Mouse (Mus musculus) liver, embryonic 14 days (tissue): ENCODE data around the gene Gm14326. TPM values are rescaled to one million over a fixed set of nuclear protein-coding genes. Genes with fewer than 3 reads are reported as not detected.

Experiments used
- polyA plus RNA-seq: library from polyadenylated mRNA; depleted of rRNA; stranded (reverse); fragments of >200 nt; gene quantifications from 2 replicates; pipeline ENCODE4 v1.2.3, GENCODE M21; 2012; rRNA removed

Gene Gm14326
- 2.1 and 2.5 TPM in 2 replicates for polyA plus RNA-seq

GRCm38 (mm10) chr2:177957145-177957544, at the start of gene Gm14326:
TSS of gene Gm14326 (minus strand) at chr2:177957297.

GRCm38 (mm10) chr2:177925563-177926103, 31.5 kb downstream of the Gm14326 start, which contains the start of gene Zfp972:
TSS of gene Zfp972 (minus strand) at chr2:177925613.

GRCm38 (mm10) chr2:177897046-177897578, 60.0 kb downstream of the Gm14326 start, which contains the start of gene Gm14327:
TSS of gene Gm14327 (plus strand) at chr2:177897096.

Other genes with a start within 250 kb of the Gm14326 start
- 0.80 and 1.0 TPM in 2 replicates for gene Gm14322, start 198.0 kb downstream of the Gm14326 start, polyA plus RNA-seq
- 7.4 and 7.9 TPM in 2 replicates for gene Gm14325, start 117.0 kb downstream of the Gm14326 start, polyA plus RNA-seq
- 1.0 and 1.2 TPM in 2 replicates for gene Gm14327, start 60.2 kb downstream of the Gm14326 start, polyA plus RNA-seq
- 0.37 and 0.55 TPM in 2 replicates for gene Zfp972, start 31.7 kb downstream of the Gm14326 start, polyA plus RNA-seq
- gene Zfp971, start 66.0 kb upstream of the Gm14326 start, polyA plus RNA-seq, result 1.9 and 2.6 TPM in 2 replicates
- 2.3 and 2.4 TPM in 2 replicates for gene Zfp931, start 121.2 kb upstream of the Gm14326 start, polyA plus RNA-seq
- 0.06 TPM in 1 of 2 replicates, not detected in the other for gene Phactr3, start 161.7 kb upstream of the Gm14326 start, polyA plus RNA-seq